Mouse (Mus musculus): ENCODE data around the gene Ehbp1. TPM values are rescaled to one million over a fixed set of nuclear protein-coding genes. Genes with fewer than 3 reads are reported as not detected.

Ehbp1 gene
- polyA plus RNA-seq, 1 experiment from 2014 or later = 12.6 TPM

DNA sequence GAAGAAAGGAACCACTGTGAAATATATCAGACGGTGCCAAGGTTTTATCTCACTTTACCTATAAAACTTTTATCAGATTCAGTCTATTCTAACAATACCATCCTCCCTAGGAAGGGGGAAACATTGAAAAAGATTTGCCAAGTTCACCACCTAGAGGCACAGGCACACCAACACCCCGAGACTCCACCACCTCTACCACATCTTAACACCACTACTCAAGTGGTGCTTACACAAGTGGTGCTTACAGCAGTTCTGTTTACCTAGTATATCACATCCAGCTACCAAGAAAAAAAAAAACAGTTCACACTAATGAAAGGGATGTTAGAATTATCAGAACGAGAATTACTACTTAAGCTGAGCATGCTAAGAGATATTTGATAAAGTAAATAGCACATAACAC, 152.1 kb downstream of the Ehbp1 start:
- no peak overlapping the region for H3K9ac ChIP-seq
- H3K27me3 ChIP-seq = no peaks in the 10 kb centered on the region
- no peaks in the 10 kb centered on the region for H3K9me3 ChIP-seq
- H3K4me2 ChIP-seq (replicated peaks) = no peak overlapping the region
- 86% methylated on average over 3 of the region's 3 CpGs for WGBS
- H3K27ac ChIP-seq = no peak overlapping the region
- no peak overlapping the region for H3K4me3 ChIP-seq
- H3K4me1 ChIP-seq = no peaks in the 10 kb centered on the region
- no peaks in the 10 kb centered on the region for H3K36me3 ChIP-seq
- ATAC-seq (ENCODE audit: insufficient number of reproducible peaks, insufficient read depth, low FRiP score, low TSS enrichment) = no peak

DNA sequence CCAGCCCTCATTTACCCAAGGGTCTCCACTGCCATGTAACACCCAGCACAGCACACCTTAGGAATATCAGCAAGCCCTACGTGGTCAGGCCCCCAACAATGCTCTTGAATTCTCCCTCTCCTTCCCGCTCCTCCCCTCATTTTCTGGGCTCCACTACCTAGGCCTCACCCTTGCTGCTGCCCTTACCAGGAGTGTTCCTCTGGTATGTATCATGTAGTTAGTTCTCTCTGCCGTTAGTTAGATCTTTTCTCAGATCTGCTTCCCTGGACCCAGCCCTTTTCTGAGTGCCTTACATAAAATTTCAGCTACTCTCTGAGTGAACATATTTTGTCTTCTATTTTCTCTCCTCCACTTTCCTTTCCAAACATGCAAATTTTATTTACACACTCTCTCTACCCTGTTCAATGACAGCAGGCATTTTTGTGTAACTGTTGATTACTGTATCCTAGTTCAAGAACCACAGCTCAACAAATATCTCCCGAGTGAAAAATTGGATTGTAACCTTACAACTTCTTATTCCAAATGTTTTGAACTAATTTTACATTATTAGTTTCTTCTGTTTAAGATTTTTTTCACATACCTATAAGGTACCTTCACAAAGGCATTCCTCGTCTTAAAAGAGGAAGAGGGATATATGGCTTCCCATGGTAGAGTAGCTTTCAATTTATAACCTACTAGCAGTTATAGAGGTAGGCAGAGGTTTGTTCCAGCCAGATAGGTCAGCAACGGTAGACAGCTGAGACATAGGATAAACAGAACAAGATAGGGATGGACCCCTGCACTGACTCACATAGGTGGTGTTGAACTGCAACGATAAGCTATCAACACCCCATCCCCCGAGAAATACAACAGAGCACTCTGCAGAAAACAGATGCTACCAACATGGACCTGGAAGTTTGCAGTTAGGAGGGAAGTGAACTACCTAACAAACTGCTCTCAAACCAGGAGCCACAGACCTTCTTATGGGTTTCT, 160.3 kb downstream of the Ehbp1 start:
- Histone ChIP-seq H3K36me3 (no peaks in the 10 kb centered on the region), H3K4me2 (replicated peaks) (no peak overlapping the region), H3K9me3 (no peaks in the 10 kb centered on the region), H3K4me3 (no peak overlapping the region), H3K9ac (no peak overlapping the region), H3K4me1 (no peaks in the 10 kb centered on the region), H3K27me3 (no peaks in the 10 kb centered on the region), H3K27ac (no peak overlapping the region)
- ATAC-seq (ENCODE audit: insufficient number of reproducible peaks, insufficient read depth, low FRiP score, low TSS enrichment) = no peak
- WGBS = 82% methylated on average over 8 of the region's 8 CpGs

DNA sequence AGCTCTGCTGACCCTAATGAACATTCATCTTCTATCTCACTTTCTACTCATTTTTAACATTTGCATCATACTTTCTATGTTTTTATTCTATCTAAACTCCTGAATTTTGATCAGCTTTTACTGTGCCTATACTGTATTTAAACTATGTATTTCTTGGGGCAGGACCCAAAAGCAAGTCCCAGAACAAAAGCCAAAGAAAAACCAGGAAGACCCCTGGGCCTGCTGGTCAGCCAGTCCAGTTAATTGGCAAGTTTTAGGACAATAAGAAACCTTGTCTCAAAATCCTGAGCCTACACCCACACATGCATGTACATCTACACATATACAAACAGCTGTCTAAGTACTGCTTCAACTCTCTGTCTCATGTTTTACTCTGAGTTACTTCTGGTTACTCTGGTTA, 161.9 kb downstream of the Ehbp1 start:
- H3K9me3 ChIP-seq = no peaks in the 10 kb centered on the region
- no peaks in the 10 kb centered on the region for H3K4me1 ChIP-seq
- H3K27me3 ChIP-seq = no peaks in the 10 kb centered on the region
- H3K4me3 ChIP-seq = no peak overlapping the region
- no peaks in the 10 kb centered on the region for H3K36me3 ChIP-seq
- ATAC-seq (ENCODE audit: insufficient number of reproducible peaks, insufficient read depth, low FRiP score, low TSS enrichment) = no peak
- H3K27ac ChIP-seq = no peak overlapping the region
- no peak overlapping the region for H3K9ac ChIP-seq
- H3K4me2 ChIP-seq (replicated peaks) = no peak overlapping the region

GRCm38 (mm10) chr11:22178569-22178968, 163.5 kb downstream of the Ehbp1 start:
- 87% methylated on average over 1 of the region's 1 CpGs for WGBS
- Histone ChIP-seq H3K27me3 (no peaks in the 10 kb centered on the region), H3K9ac (no peak overlapping the region), H3K36me3 (no peaks in the 10 kb centered on the region), H3K4me3 (no peak overlapping the region), H3K27ac (no peak overlapping the region), H3K4me2 (replicated peaks) (no peak overlapping the region), H3K9me3 (no peaks in the 10 kb centered on the region), H3K4me1 (no peaks in the 10 kb centered on the region)
- ATAC-seq (ENCODE audit: insufficient number of reproducible peaks, insufficient read depth, low FRiP score, low TSS enrichment) = no peak

DNA sequence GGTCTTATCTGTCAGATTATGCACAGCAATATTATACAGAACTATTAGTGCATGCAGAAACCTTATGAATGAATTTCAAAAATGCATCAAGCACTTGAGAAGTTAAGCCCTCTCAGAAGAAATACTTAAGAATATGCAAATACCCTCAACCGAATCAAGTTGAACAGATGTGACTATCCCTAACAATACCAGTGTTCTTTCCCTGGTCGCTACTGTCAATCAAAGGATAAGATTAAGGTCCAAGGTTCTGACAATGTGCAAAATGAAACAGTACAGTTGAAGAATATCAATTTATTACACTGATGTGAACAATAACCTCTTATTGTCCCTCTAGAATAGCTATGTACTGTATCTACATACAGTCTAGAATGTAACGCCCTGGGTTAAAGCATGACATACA, 167.8 kb downstream of the Ehbp1 start:
- no peaks in the 10 kb centered on the region for H3K27me3 ChIP-seq
- H3K9ac ChIP-seq = no peak overlapping the region
- 0 out of 2 replicates have a peak, but pooled peaks cover 4% of the 10 kb centered on the region for H3K36me3 ChIP-seq
- no peak overlapping the region for H3K4me3 ChIP-seq
- no peak overlapping the region for H3K27ac ChIP-seq
- WGBS = 89% methylated on average over 3 of the region's 3 CpGs
- H3K4me2 ChIP-seq (replicated peaks) = no peak overlapping the region
- ATAC-seq (ENCODE audit: insufficient number of reproducible peaks, insufficient read depth, low FRiP score, low TSS enrichment) = no peak
- no peaks in the 10 kb centered on the region for H3K9me3 ChIP-seq
- H3K4me1 ChIP-seq = no peaks in the 10 kb centered on the region

DNA sequence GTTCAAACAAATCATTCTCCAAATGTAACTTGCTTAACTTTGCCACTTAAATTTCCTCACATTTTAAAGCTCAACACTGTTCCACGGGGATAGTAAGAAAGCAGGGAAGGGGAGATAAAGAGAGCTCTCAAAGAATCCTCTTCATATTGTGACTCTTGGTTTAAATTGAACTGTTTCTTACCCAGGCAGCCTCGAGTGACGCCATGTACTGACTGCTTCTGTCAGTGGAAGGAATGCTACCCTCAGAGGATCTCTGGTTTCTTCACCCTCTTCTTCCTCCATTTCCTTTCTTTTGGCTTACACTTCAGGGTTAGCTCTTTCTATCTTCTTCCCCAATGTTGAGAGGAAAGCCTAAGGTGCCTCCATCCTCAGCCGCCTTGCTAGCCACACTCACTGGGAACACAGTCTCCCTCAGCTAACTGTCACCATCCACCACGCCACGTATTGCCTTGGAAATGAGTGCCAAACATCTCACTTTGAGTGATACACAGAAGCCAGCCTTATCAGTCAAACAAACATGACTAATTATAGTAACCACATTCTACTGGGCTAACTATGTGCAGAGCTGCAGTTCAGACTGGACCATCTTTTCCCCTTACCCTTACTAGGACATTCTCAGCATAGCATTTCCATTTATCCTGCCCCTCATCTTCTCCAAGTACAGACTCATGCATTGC, 171.0 kb downstream of the Ehbp1 start:
- Histone ChIP-seq H3K9me3 (no peaks in the 10 kb centered on the region), H3K4me3 (no peak overlapping the region), H3K4me2 (replicated peaks) (no peak overlapping the region), H3K4me1 (no peaks in the 10 kb centered on the region), H3K9ac (no peak overlapping the region), H3K36me3 (0 out of 2 replicates have a peak, but pooled peaks cover 4% of the 10 kb centered on the region), H3K27me3 (no peaks in the 10 kb centered on the region), H3K27ac (no peak overlapping the region)
- ATAC-seq (ENCODE audit: insufficient number of reproducible peaks, insufficient read depth, low FRiP score, low TSS enrichment) = no peak
- whole genome bisulfite sequencing = 93% methylated on average over 6 of the region's 6 CpGs

DNA sequence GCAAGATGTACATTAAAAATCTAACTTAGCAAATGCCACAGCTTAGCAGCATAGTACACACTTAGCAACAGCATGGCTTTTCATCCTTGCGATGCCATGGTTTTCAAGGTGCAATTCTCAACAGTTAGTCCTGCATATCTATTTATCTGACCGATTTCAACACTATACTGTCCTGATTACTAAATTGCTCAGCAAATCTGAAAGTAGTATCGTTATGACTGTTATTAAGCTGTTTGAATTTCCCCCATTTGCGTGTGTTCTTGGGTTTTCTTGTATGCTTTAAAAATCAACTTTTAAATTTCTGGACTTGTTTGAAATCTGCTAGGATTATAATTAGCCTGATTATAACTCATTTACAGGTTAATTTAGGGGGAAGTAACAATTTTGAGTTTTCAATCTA, 184.2 kb downstream of the Ehbp1 start:
- H3K36me3 ChIP-seq = no peaks in the 10 kb centered on the region

GRCm38 (mm10) chr11:22156182-22156581, 185.9 kb downstream of the Ehbp1 start:
- H3K4me1 ChIP-seq = no peaks in the 10 kb centered on the region
- H3K27ac ChIP-seq = no peak overlapping the region
- ATAC-seq (ENCODE audit: insufficient number of reproducible peaks, insufficient read depth, low FRiP score, low TSS enrichment) = no peak
- no peaks in the 10 kb centered on the region for H3K36me3 ChIP-seq
- H3K4me2 ChIP-seq (replicated peaks) = no peak overlapping the region
- no peak overlapping the region for H3K4me3 ChIP-seq
- H3K27me3 ChIP-seq = no peaks in the 10 kb centered on the region
- H3K9me3 ChIP-seq = no peaks in the 10 kb centered on the region
- H3K9ac ChIP-seq = no peak overlapping the region
- WGBS = 92% methylated on average over 2 of the region's 2 CpGs

More for the DNA sequence above, 184.2 kb downstream of the Ehbp1 start:
- ATAC-seq (ENCODE audit: insufficient number of reproducible peaks, insufficient read depth, low FRiP score, low TSS enrichment) = no peak
- Histone ChIP-seq H3K4me2 (replicated peaks) (no peak overlapping the region), H3K4me1 (no peaks in the 10 kb centered on the region), H3K27ac (no peak overlapping the region), H3K4me3 (no peak overlapping the region), H3K9me3 (no peaks in the 10 kb centered on the region), H3K9ac (no peak overlapping the region), H3K27me3 (no peaks in the 10 kb centered on the region)
- WGBS = 86% methylated on average over 4 of the region's 4 CpGs

- Histone ChIP-seq H3K9me3 (no peaks in the 10 kb centered on the region), H3K36me3 (peaks cover under 1% of the 10 kb centered on the region; the same call in 1 of the 2 replicates), H3K9ac (no peak overlapping the region), H3K4me2 (replicated peaks) (no peak overlapping the region), H3K4me3 (no peak overlapping the region), H3K27me3 (no peaks in the 10 kb centered on the region), H3K27ac (no peak overlapping the region), H3K4me1 (no peaks in the 10 kb centered on the region)
- 87% methylated on average over 3 of the region's 3 CpGs for WGBS
- no peak for ATAC-seq (ENCODE audit: insufficient number of reproducible peaks, insufficient read depth, low FRiP score, low TSS enrichment)
Measured at GRCm38 (mm10) chr11:22155366-22156095, 186.6 kb downstream of the Ehbp1 start.

- H3K27me3 ChIP-seq = no peaks in the 10 kb centered on the region
- no peak overlapping the region for H3K4me3 ChIP-seq
- no peak overlapping the region for H3K9ac ChIP-seq
- H3K4me2 ChIP-seq (replicated peaks) = no peak overlapping the region
- no peaks in the 10 kb centered on the region for H3K4me1 ChIP-seq
- H3K9me3 ChIP-seq = no peaks in the 10 kb centered on the region
- H3K36me3 ChIP-seq = peaks cover 5% of the 10 kb centered on the region; the same call in 1 of the 2 replicates
- no peak for ATAC-seq (ENCODE audit: insufficient number of reproducible peaks, insufficient read depth, low FRiP score, low TSS enrichment)
- WGBS = 82% methylated on average over 9 of the region's 9 CpGs
- no peak overlapping the region for H3K27ac ChIP-seq
Measured at GRCm38 (mm10) chr11:22154501-22155294, 187.4 kb downstream of the Ehbp1 start.

DNA sequence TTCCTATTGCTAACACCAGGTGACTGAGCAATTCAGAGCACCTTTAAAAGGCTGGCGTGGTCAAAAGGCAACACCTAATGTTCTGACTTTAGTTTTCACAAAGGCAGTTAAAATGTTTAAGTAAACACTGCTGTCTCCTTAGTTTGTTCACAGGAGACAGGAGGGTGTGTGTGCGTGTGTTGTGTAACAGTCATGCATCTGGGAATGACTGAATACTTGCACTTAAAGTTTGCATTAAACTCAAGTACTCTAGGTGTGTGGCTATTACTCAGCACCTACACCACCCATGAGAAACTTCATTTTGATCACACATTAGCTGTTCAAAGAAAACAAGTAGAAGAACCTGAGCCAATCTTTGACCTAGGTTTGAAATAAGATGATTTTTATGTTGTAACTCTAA, 201.4 kb downstream of the Ehbp1 start:
- WGBS = 81% methylated on average over 2 of the region's 2 CpGs
- H3K9ac ChIP-seq = no peak overlapping the region
- no peak overlapping the region for H3K4me3 ChIP-seq
- no peak for ATAC-seq (ENCODE audit: insufficient number of reproducible peaks, insufficient read depth, low FRiP score, low TSS enrichment)
- no peaks in the 10 kb centered on the region for H3K9me3 ChIP-seq
- H3K27me3 ChIP-seq = no peaks in the 10 kb centered on the region
- no peaks in the 10 kb centered on the region for H3K4me1 ChIP-seq
- H3K4me2 ChIP-seq (replicated peaks) = no peak overlapping the region
- H3K27ac ChIP-seq = no peak overlapping the region
- H3K36me3 ChIP-seq = no peaks in the 10 kb centered on the region
